Mouse (Mus musculus): ENCODE measurements around the gene 1700012B07Rik.

1700012B07Rik gene

GRCm38 (mm10) chr11:109827946-109828345 lies at the start of gene 1700012B07Rik:
1700012B07Rik (minus strand) TSS chr11:109828046.
- DNase-seq (ENCODE audit: low spot score), result no peak

- DNase-seq (ENCODE audit: low spot score), result no peak
These were observed 48.9 kb upstream of the 1700012B07Rik start for GRCm38 (mm10) chr11:109876767-109877166.

- no peak for DNase-seq (ENCODE audit: low spot score)
These were observed 48.0 kb upstream of the 1700012B07Rik start for GRCm38 (mm10) chr11:109875834-109876233.

GRCm38 (mm10) chr11:109875525-109875802 lies 47.6 kb upstream of the 1700012B07Rik start:
- no peak for DNase-seq (ENCODE audit: low spot score)

- no peak for DNase-seq (ENCODE audit: low spot score)
These were observed 47.0 kb upstream of the 1700012B07Rik start for GRCm38 (mm10) chr11:109874651-109875524.

GRCm38 (mm10) chr11:109873852-109874610 lies 46.2 kb upstream of the 1700012B07Rik start:
- no peak for DNase-seq (ENCODE audit: low spot score)

- no peak for DNase-seq (ENCODE audit: low spot score)
These were observed 45.4 kb upstream of the 1700012B07Rik start for GRCm38 (mm10) chr11:109873161-109873775.

- DNase-seq (ENCODE audit: low spot score), result no peak
These were observed 44.8 kb upstream of the 1700012B07Rik start for GRCm38 (mm10) chr11:109872674-109873073.

GRCm38 (mm10) chr11:109872056-109872455 lies 44.2 kb upstream of the 1700012B07Rik start:
- no peak for DNase-seq (ENCODE audit: low spot score)

GRCm38 (mm10) chr11:109867861-109868260 lies 40.0 kb upstream of the 1700012B07Rik start:
- no peak for DNase-seq (ENCODE audit: low spot score)

- DNase-seq (ENCODE audit: low spot score), result no peak
These were observed 38.8 kb upstream of the 1700012B07Rik start for GRCm38 (mm10) chr11:109866537-109867160.

GRCm38 (mm10) chr11:109865526-109865925 lies 37.7 kb upstream of the 1700012B07Rik start:
- no peak for DNase-seq (ENCODE audit: low spot score)

GRCm38 (mm10) chr11:109863951-109864350 lies 36.1 kb upstream of the 1700012B07Rik start:
- DNase-seq (ENCODE audit: low spot score), result no peak

- peak; percentile 11 for DNase-seq (ENCODE audit: low spot score)
These were observed 35.4 kb upstream of the 1700012B07Rik start for GRCm38 (mm10) chr11:109863194-109863746.

- DNase-seq (ENCODE audit: low spot score), result peak; percentile 67
These were observed 32.7 kb upstream of the 1700012B07Rik start for GRCm38 (mm10) chr11:109860508-109860907.

- DNase-seq (ENCODE audit: low spot score), result peak; percentile 47
These were observed 32.2 kb upstream of the 1700012B07Rik start for GRCm38 (mm10) chr11:109859939-109860469.

- no peak for DNase-seq (ENCODE audit: low spot score)
These were observed 31.6 kb upstream of the 1700012B07Rik start for GRCm38 (mm10) chr11:109859441-109859840.

- no peak for DNase-seq (ENCODE audit: low spot score)
These were observed 29.2 kb upstream of the 1700012B07Rik start for GRCm38 (mm10) chr11:109857086-109857485.

- DNase-seq (ENCODE audit: low spot score), result no peak
These were observed 26.2 kb upstream of the 1700012B07Rik start for GRCm38 (mm10) chr11:109854056-109854455.

GRCm38 (mm10) chr11:109853228-109853966 lies 25.6 kb upstream of the 1700012B07Rik start:
- no peak for DNase-seq (ENCODE audit: low spot score)

GRCm38 (mm10) chr11:109851996-109852395 lies 24.1 kb upstream of the 1700012B07Rik start:
- no peak for DNase-seq (ENCODE audit: low spot score)
